Mouse (Mus musculus) lung, adult 2 months (tissue): ENCODE results near the gene Mctp1.

Source experiments
- CTCF ChIP-seq: fragments of 200-500 bp; IDR thresholded peaks from 2 replicates; pipeline ENCODE4 v1.5.1; 2011; ENCODE audit warnings: mild to moderate bottlenecking, low read length, control low read depth; ENCODE audit not compliant: insufficient read depth
- POLR2A ChIP-seq: fragments of 200-500 bp; IDR thresholded peaks from 2 replicates; pipeline ENCODE4 v1.6.1; 2011; ENCODE audit warnings: low read depth, mild to moderate bottlenecking, control low read depth, low read length, borderline replicate concordance; ENCODE audit errors: extremely low read depth

DNA sequence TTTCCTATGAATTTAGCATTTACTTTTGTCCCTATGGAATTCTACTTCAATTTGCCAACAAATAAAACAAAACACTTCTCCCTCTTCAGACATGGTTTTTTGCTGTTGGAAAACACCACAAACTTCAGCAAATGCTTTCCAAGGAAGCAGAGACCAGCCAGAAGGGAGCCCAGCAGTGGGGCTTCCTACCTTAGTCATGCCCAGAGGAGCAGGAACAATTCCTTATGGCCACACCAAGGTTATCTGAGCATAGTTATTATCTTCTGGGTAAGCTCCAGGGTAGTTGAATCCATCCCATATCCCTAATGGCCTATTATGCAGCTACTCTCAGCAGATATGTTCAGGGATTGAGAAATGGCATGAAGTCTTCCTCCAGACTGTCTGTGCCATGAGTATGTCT lies 52.1 kb downstream of the Mctp1 start:
- TF ChIP-seq POLR2A: no peak
- no peak for TF ChIP-seq CTCF
